Mouse (Mus musculus): ENCODE results near the gene Osbpl3.

- TF ChIP-seq POLR2A (IDR thresholded peaks at IDR 0.05; ENCODE audit: control insufficient read depth, low read depth, low read length), result no peak
- no peak for TF ChIP-seq CTCF (IDR thresholded peaks at IDR 0.05; ENCODE audit: control insufficient read depth, insufficient read depth, insufficient replicate concordance, low read depth, low read length)
Observed at GRCm38 (mm10) chr6:50348619-50349018, 107.4 kb downstream of the Osbpl3 start.
